8 mouse cellular contexts compared by ENCODE assay signal in genomic region chr5:108034194-108034593, GRCm38 (mm10). TPM values are rescaled to one million over a fixed set of nuclear protein-coding genes. Genes with fewer than 3 reads are reported as not detected.
DNase-seq lines count a peak whose midpoint lies in the region; ATAC-seq lines count a peak whose summit lies in the region.

No protein-coding gene starts in this region.

- intact Hi-C loops in left cerebral cortex, postnatal 4 days (cut with DNase I): no loop called here

- no peak for ATAC-seq in cerebellum, adult (ENCODE audit: insufficient number of reproducible peaks, low FRiP score, low TSS enrichment)

- peak; percentile 8 for DNase-seq in cerebellum, adult 11 months
- DNase-seq in left cerebral cortex, adult 11 months (ENCODE audit: low spot score): peak; percentile 31
- DNase-seq in left cerebral cortex, postnatal 4 days: no peak
- peak; percentile 85 for DNase-seq in brain, adult 2 months (ENCODE audit: low read depth, low spot score)
- DNase-seq in hindlimb bud, embryonic 11.5 days (ENCODE audit: extremely low spot score, low read depth, low spot score): peak; percentile 39
- DNase-seq in retina, postnatal 7 days (ENCODE audit: low read depth, low spot score): peak; percentile 34
- no peak for DNase-seq in testis, postnatal 14 days (ENCODE audit: low spot score)

RNA-seq across cellular contexts. Expression of gene Mtf2, which starts 31.3 kb away (rescaled TPM):
- 10 to 100 TPM; 73.8 to 81.7 TPM for total RNA-seq in left cerebral cortex, postnatal 4 days (2021)

RNA-seq across cellular contexts. Expression of gene Fam69a, which starts 47.3 kb away (rescaled TPM):
- total RNA-seq in left cerebral cortex, postnatal 4 days (2021): 10 to 100 TPM; 36.3 to 37.9 TPM

Comparison
In these comparisons a context has a peak if more than half of its experiments do, and no peak if none do; other contexts are left out.
1. DNase-seq: peak in cerebellum, adult 11 months (single experiment), left cerebral cortex, adult 11 months (single experiment), brain, adult 2 months (single experiment), hindlimb bud, embryonic 11.5 days (single experiment) and retina, postnatal 7 days (single experiment); none in left cerebral cortex, postnatal 4 days (single experiment) and testis, postnatal 14 days (single experiment).